Mouse (Mus musculus) activated CD4-positive, CD25-positive, alpha-beta regulatory T cell (primary cell): ENCODE data around the gene Ms4a3. TPM values are rescaled to one million over a fixed set of nuclear protein-coding genes. Genes with fewer than 3 reads are reported as not detected.

Experiments
- polyA plus RNA-seq, 2 experiments: library from polyadenylated mRNA; unstranded; fragments of 100-300 nt; shearing (Covaris generic); gene quantifications; one replicate each; pipeline ENCODE4 v1.2.1; 2017

Gene Ms4a3
- not detected for polyA plus RNA-seq

DNA sequence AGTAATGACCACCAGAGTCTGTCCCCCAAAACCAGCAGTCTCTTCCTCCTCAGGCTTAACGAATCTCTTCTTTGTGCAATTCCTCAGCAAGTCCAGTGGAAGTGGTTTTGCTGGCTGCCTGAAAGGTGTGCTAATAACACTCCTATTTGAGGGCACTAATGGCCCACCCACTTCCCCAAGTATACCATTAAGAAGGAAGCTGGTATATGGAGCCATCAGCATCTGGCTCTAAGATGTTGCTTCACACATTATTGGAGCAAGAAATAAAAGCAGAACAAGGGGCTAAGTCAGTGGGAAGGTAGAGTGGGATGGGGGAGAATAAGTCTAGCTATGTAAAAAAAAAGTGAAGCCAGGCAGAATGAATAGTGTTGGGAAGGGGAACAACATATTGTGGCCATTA, at the start of gene Ms4a3:
Gene Ms4a3, minus strand, starts transcription at position 120 of the 400 bp plus-strand sequence.

DNA sequence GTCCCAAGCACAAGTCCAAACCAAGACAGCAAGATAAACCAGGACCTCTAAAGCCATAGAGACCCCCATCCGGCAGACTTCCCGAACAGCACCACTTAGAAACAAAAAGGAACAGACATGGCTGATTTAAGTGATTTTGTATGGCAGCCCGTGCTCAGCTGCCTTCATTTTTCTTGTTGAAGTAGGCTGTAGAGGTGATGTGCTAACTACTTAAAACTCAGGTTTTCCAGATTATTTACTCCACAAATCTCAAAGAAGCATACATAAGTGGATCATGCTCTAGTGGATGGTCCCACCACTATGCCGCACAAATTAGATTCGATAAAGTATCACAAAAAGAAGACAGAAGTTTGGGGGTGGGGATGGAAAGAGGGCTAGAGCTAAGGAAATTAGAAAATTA, 19.8 kb upstream of the Ms4a3 start, which contains the start of gene Oosp2:
Gene Oosp2, minus strand, starts transcription at position 101 of the 400 bp plus-strand sequence.

DNA sequence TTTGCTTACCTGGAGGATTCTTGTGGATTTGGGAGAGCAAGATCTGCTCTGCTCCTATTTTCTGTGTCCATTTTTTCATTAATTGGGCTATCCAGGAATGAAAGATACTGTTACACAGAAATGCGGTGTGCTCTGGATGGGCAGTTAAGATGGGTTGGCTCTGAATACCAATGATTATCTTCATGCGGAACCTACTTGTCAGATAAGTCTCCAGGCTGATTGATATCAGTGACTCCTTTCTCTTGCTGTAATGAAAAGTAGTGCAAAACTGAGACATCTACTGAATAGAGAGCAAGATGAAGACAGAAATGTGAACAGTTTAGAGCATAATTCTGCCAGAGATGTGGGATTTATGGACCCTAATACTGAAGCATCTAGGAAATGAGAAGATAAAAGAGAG, 17.1 kb downstream of the Ms4a3 start, which contains the start of gene Ms4a2:
Gene Ms4a2, minus strand, starts transcription at position 169 of the 400 bp plus-strand sequence.

DNA sequence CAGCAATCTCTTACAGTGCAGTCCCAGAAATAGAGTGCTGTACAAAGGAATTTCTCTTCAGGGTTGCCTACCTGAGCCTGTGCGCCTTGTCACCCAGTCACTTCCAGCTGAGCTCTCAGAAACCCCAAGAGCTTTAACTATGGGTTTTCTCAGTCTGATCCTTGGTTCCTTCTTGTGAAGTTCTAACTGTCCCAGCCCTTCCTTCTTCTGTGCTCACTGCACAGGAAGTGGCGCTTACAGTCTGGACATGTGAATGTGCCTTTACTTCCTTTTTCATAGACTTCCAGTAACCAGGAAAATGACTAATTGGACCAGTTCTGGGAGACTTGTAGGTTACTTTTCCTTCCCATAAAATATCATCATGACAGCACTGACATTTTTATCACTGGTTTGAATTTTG, 36.0 kb downstream of the Ms4a3 start, which contains the start of gene Ms4a6d:
Gene Ms4a6d, minus strand, starts transcription at position 247 of the 400 bp plus-strand sequence.

Other genes starting within 250 kb of the Ms4a3 start
- 100 to 1,000 TPM in 1 of 2 experiments, 10 to 100 TPM in 1; 39.1 to 113 TPM for gene Ms4a4c, start 236.1 kb downstream of the Ms4a3 start, polyA plus RNA-seq
- gene Ms4a4b, start 197.3 kb downstream of the Ms4a3 start, polyA plus RNA-seq = 1,000 to 10,000 TPM; 3,085 to 3,790 TPM
- 1 to 10 TPM; 9.0 to 9.1 TPM for gene Ms4a6c, start 171.5 kb downstream of the Ms4a3 start, polyA plus RNA-seq
- 100 to 1,000 TPM; 283 to 529 TPM for gene Gm8369, start 154.9 kb downstream of the Ms4a3 start, polyA plus RNA-seq
- 100 to 1,000 TPM; 907 to 938 TPM for gene Ms4a6b, start 124.3 kb downstream of the Ms4a3 start, polyA plus RNA-seq
- gene Ms4a4d, start 104.0 kb downstream of the Ms4a3 start, polyA plus RNA-seq = 1 to 10 TPM; 1.5 to 2.8 TPM
- gene Ms4a6d, start 36.0 kb downstream of the Ms4a3 start, polyA plus RNA-seq = 10 to 100 TPM in 1 of 2 experiments, 1 to 10 TPM in 1; 9.3 to 10.1 TPM
- gene Ms4a2, start 17.1 kb downstream of the Ms4a3 start, polyA plus RNA-seq = under 1 TPM in 1 of 2 experiments, not detected in 1; 0.47 TPM
- not detected for gene Oosp2, start 19.7 kb upstream of the Ms4a3 start, polyA plus RNA-seq
- under 1 TPM in 1 of 2 experiments, not detected in 1; 0.26 TPM for gene Oosp1, start 50.3 kb upstream of the Ms4a3 start, polyA plus RNA-seq
- under 1 TPM in 1 of 2 experiments, not detected in 1; 0.44 TPM for gene Oosp3, start 56.2 kb upstream of the Ms4a3 start, polyA plus RNA-seq
- gene Gif, start 106.7 kb upstream of the Ms4a3 start, polyA plus RNA-seq = not detected
- gene Mrpl16, start 129.5 kb upstream of the Ms4a3 start, polyA plus RNA-seq = 10 to 100 TPM; 45.1 to 47.2 TPM
- gene Stx3, start 178.6 kb upstream of the Ms4a3 start, polyA plus RNA-seq = 1 to 10 TPM; 2.4 to 2.6 TPM
- under 1 TPM in 1 of 2 experiments, not detected in 1; 0.58 TPM for gene Olfr1417, start 198.4 kb upstream of the Ms4a3 start, polyA plus RNA-seq
- not detected for gene Olfr1418, start 220.2 kb upstream of the Ms4a3 start, polyA plus RNA-seq
- gene Olfr1419, start 234.3 kb upstream of the Ms4a3 start, polyA plus RNA-seq = not detected
- gene Olfr1420, start 245.7 kb upstream of the Ms4a3 start, polyA plus RNA-seq = not detected